Mouse (Mus musculus) retina, postnatal 7 days (tissue): ENCODE data around the gene Siah2.

Experiments used
- DNase-seq: peaks from one replicate; pipeline ENCODE4 v3.0.0-alpha.2; 2012; ENCODE audit warnings: low read depth, low spot score

The Siah2 gene

DNA sequence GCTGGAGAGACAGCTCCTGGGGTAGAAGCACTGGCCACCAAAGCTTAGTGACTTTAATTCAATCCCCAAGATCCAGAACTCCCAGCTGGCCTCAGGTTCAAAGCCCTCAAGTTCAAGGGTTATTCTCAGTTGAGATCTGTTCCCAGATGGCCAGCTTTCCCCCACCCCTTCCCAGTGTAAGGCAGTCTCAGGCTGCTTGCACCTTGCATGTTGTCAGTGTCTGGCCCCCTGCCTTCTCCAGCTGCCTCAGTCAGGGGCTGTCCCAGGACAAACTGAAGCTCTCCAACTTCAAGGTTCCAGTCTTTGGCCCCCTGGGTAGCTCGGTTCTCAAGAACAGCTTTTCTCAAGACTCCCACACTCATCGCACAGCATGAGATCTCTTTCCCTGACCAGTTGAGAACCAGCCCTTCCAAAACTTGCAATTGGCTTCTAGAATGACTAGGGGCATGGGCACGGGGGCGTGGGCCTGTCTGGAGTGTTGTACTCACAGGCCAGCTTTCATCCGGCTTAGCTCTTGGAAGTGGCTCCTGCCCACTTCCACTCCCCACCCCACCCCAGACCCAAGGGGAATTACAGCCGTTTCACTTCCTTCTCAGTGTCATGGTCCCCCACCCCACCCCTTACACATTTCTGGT lies 20.5 kb downstream of the Siah2 start:
- DNase-seq: no peak

GRCm38 (mm10) chr3:58663970-58664369 lies 28.2 kb downstream of the Siah2 start:
- no peak for DNase-seq

DNA sequence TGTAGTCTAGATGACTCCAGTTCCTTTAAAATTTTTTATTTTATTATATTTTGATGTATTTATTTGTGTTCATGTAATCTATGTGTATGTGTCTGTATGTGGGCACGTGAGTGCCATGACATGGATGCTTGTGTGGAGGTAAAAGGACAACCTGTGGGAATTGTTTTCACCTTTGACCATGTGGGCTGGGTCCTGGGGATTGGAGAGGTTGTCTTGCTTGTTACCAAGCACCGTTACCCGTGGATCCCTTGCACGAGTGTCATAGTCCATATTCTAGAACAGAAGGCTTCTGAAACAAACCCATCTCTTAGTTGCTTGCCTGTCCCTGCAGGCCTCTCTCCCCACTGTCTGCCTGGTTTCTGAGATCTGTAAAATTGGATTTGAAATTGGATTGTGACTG lies 31.6 kb downstream of the Siah2 start:
- DNase-seq: no peak

DNA sequence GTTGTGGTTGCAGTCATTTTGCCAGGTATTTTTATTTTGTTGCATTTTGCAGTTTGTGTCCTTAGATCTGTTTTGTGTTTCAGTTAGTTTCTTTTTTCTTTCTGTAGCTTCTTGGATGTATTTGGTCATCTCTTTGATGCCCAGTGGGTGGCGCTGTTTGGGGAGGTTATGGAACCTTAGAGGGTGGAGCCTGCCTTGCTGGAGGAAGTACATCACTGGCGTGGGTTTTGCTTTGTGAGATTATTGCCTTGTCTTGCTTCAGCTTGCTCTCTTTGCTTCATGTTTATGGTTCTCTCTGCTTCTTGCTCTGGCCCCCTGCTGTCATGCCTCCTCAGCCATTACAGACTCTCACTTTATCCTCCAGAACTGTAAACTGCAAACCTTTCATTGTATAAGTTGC lies 34.8 kb downstream of the Siah2 start:
- DNase-seq: peak; percentile 24

DNA sequence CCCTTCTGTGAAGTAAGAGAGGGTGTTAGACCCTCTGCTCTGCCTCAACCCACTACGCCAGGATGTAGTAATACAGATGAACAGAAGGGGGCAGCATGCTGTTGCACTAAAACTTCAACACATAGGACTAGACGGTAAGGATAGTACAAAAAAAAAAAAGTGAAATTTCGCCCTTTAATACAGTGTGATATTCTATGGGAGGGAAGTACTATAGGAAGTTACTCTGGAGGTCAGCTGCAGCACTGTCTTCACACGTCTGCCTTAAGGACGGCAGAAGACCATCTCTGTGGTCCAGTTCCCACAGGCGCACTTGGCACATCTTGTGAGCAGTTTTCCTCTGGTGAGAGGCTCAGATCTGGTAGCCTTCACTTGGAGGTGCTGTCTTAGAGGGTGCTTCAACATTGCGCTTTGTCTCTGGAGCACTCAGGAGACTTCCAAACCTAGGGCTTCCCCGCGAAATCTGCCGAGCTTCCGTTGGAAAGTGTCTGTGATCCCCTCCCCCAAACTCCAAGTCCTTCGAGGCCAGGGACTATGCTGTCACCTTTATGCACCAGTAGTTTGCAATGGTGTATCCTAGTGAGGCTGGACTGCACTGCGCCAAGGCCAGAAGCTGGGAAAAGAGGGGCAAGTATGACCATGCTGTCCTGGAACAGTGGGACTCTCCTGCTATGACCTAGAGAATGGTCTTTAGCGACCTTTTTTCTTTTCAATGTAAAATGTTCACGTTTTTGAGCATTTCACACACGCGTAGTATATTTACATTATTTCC lies 36.7 kb downstream of the Siah2 start:
- DNase-seq: peak; percentile 64

GRCm38 (mm10) chr3:58653907-58654306 lies 38.3 kb downstream of the Siah2 start:
- peak; percentile 30 for DNase-seq

- no peak for DNase-seq
Measured at GRCm38 (mm10) chr3:58650328-58650727, 41.9 kb downstream of the Siah2 start.

GRCm38 (mm10) chr3:58647179-58647578 lies 45.0 kb downstream of the Siah2 start:
- no peak for DNase-seq

- no peak for DNase-seq
Measured at GRCm38 (mm10) chr3:58646180-58646579, 46.0 kb downstream of the Siah2 start.

- DNase-seq: peak; percentile 25
Measured at GRCm38 (mm10) chr3:58636406-58637295, 55.5 kb downstream of the Siah2 start, which contains the start of gene Erich6. Gene Erich6, minus strand, starts transcription at chr3:58637207.

- no peak for DNase-seq
Measured at GRCm38 (mm10) chr3:58631693-58632092, 60.5 kb downstream of the Siah2 start.

DNA sequence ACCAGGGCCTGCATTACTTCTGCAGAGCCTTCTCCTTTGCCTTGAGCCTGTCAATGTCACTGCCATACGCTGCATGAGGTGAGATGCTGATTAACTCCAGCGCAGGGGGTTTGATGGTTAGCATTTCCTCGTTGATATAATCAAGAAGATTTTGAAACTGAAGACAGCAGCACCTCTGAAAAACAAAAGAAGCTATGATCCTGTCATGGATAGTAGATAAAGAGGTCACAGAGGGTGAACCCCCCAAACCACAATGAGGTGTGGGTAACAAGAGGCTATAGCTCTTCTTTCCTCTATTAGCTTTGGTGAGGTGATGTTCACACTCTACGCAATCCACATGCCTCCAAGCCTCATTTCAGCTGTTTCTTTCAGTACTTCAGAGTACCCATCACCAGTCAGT lies 67.2 kb downstream of the Siah2 start:
- DNase-seq: no peak
